In genomic region chr4:121003611-121004091, GRCm38 (mm10) we compare ENCODE assay signal across 9 mouse cellular contexts. TPM values are rescaled to one million over a fixed set of nuclear protein-coding genes. Genes with fewer than 3 reads are reported as not detected.
DNase-seq lines count a peak whose midpoint lies in the region; ATAC-seq lines count a peak whose summit lies in the region.
"Had no signal": no experiment of that assay in that cellular context is flagged by ENCODE, and none has a peak within 500 bp of the region (broad histone marks: within the 10 kb centered on the region; RNA-seq: fewer than 3 reads in every experiment).

No protein-coding gene starts in this region.

- peak; percentile 80 for ATAC-seq in kidney, embryonic 14.5 days (ENCODE audit: low FRiP score, low TSS enrichment)
- ATAC-seq in hindbrain, embryonic 13.5 days (ENCODE audit: low FRiP score) = peak; percentile 71
- peak; percentile 78; the same call in 1 of the 2 replicates for ATAC-seq in midbrain, embryonic 14.5 days (ENCODE audit: low FRiP score, low TSS enrichment)

- intact Hi-C loops in left cerebral cortex, postnatal 4 days (cut with DNase I) = no loop called here

- H3K4me1 ChIP-seq in kidney, embryonic 14.5 days (ENCODE audit: control insufficient read depth, insufficient read depth, low read length) = peaks cover 13% of the 10 kb centered on the region
- peaks cover 34% of the 10 kb centered on the region for H3K4me1 ChIP-seq in hindbrain, embryonic 13.5 days (replicated peaks)
- H3K4me1 ChIP-seq in midbrain, embryonic 14.5 days (ENCODE audit: control insufficient read depth, insufficient read depth, low read length) = peaks cover 35% of the 10 kb centered on the region

- H3K27me3 ChIP-seq in kidney, embryonic 14.5 days (ENCODE audit: control insufficient read depth, insufficient read depth, low read length) = no peaks in the 10 kb centered on the region
- H3K27me3 ChIP-seq in hindbrain, embryonic 13.5 days = no peaks in the 10 kb centered on the region
- no peaks in the 10 kb centered on the region for H3K27me3 ChIP-seq in midbrain, embryonic 14.5 days (ENCODE audit: control insufficient read depth, insufficient read depth, low read length)

- H3K9ac ChIP-seq in kidney, embryonic 14.5 days (ENCODE audit: low read depth, low read length) = no peak overlapping the region
- no peak overlapping the region; the same call in 1 of the 2 replicates for H3K9ac ChIP-seq in hindbrain, embryonic 13.5 days
- 0 out of 2 replicates have a peak overlapping the region, but pooled peaks have one; percentile 9 for H3K9ac ChIP-seq in midbrain, embryonic 14.5 days (replicated peaks; ENCODE audit: low read length)

- H3K4me3 ChIP-seq in kidney, embryonic 14.5 days (ENCODE audit: low read length) = no peak overlapping the region
- no peak overlapping the region for H3K4me3 ChIP-seq in hindbrain, embryonic 13.5 days
- H3K4me3 ChIP-seq in midbrain, embryonic 14.5 days (replicated peaks; ENCODE audit: low read depth, low read length) = no peak overlapping the region

- no peak for DNase-seq in kidney, postnatal 14 days
- peak; percentile 53 for DNase-seq in embryo, embryonic 10 days (ENCODE audit: low spot score)
- DNase-seq in midbrain, embryonic 14.5 days = peak; percentile 83
- DNase-seq in right cerebral cortex, postnatal 4 days = no peak
- DNase-seq in frontal cortex, postnatal 25 days (ENCODE audit: low spot score in 2 of 2) = no peak
- DNase-seq in left cerebral cortex, postnatal 4 days = no peak

- H3K36me3 ChIP-seq in kidney, embryonic 14.5 days (ENCODE audit: control insufficient read depth, insufficient read depth, low read length) = no peaks in the 10 kb centered on the region
- no peaks in the 10 kb centered on the region for H3K36me3 ChIP-seq in hindbrain, embryonic 13.5 days
- no peaks in the 10 kb centered on the region for H3K36me3 ChIP-seq in midbrain, embryonic 14.5 days (ENCODE audit: control insufficient read depth, insufficient read depth, low read length)

- H3K27ac ChIP-seq in kidney, embryonic 14.5 days (ENCODE audit: low read depth, low read length) = peak overlapping the region; percentile 64; the same call in 1 of the 2 replicates
- peak overlapping the region; percentile 92 for H3K27ac ChIP-seq in hindbrain, embryonic 13.5 days
- H3K27ac ChIP-seq in midbrain, embryonic 14.5 days (replicated peaks; ENCODE audit: low read depth, low read length) = peak overlapping the region; percentile 79

- H3K4me2 ChIP-seq in kidney, embryonic 14.5 days (replicated peaks; ENCODE audit: low read depth, low read length) = no peak overlapping the region
- peak overlapping the region; percentile 29 for H3K4me2 ChIP-seq in hindbrain, embryonic 13.5 days
- peak overlapping the region; percentile 32 for H3K4me2 ChIP-seq in midbrain, embryonic 14.5 days (ENCODE audit: low read length)

- 16% methylated on average over 3 of the region's 3 CpGs for WGBS in kidney, embryonic 14.5 days
- WGBS in hindbrain, embryonic 13.5 days = 13% methylated on average over 3 of the region's 3 CpGs
- whole genome bisulfite sequencing in midbrain, embryonic 14.5 days = 7% methylated on average over 3 of the region's 3 CpGs

- H3K9me3 ChIP-seq in kidney, embryonic 14.5 days (ENCODE audit: control insufficient read depth, low read length) = no peaks in the 10 kb centered on the region
- H3K9me3 ChIP-seq in hindbrain, embryonic 13.5 days = no peaks in the 10 kb centered on the region
- H3K9me3 ChIP-seq in midbrain, embryonic 14.5 days (ENCODE audit: control insufficient read depth, low read length) = no peaks in the 10 kb centered on the region
- H3K9me3 ChIP-seq: G1E had no signal

RNA-seq across cellular contexts. Expression of gene Smap2, which starts 13.4 kb away (rescaled TPM):
- 13.5 and 20.2 TPM in 2 replicates for polyA plus RNA-seq in kidney, embryonic 14.5 days (2014; fragmentation: Nextera tagmentation; extraction: Ambion mirVana)
- polyA plus RNA-seq in hindbrain, embryonic 13.5 days (2015; fragmentation: Nextera tagmentation; extraction: Ambion mirVana) = 36.7 and 36.8 TPM in 2 replicates
- polyA plus RNA-seq in midbrain, embryonic 14.5 days (2014; fragmentation: Nextera tagmentation; extraction: Ambion mirVana) = 47.5 and 52.0 TPM in 2 replicates
- total RNA-seq in left cerebral cortex, postnatal 4 days (2021) = 100 to 1,000 TPM; 124 to 128 TPM

RNA-seq across cellular contexts. Expression of gene Col9a2, which starts 35.5 kb away (rescaled TPM):
- polyA plus RNA-seq in kidney, embryonic 14.5 days (2014; fragmentation: Nextera tagmentation; extraction: Ambion mirVana) = 1.7 and 3.2 TPM in 2 replicates
- polyA plus RNA-seq in hindbrain, embryonic 13.5 days (2015; fragmentation: Nextera tagmentation; extraction: Ambion mirVana) = 12.9 and 14.4 TPM in 2 replicates
- polyA plus RNA-seq in midbrain, embryonic 14.5 days (2014; fragmentation: Nextera tagmentation; extraction: Ambion mirVana) = 8.3 and 10.9 TPM in 2 replicates
- total RNA-seq in left cerebral cortex, postnatal 4 days (2021) = 10 to 100 TPM; 11.0 to 12.1 TPM
- total RNA-seq: G1E had no signal
- polyA plus RNA-seq: G1E had no signal

RNA-seq across cellular contexts. Expression of gene Zfp69, which starts 52.2 kb away (rescaled TPM):
- 9.0 and 9.9 TPM in 2 replicates for polyA plus RNA-seq in kidney, embryonic 14.5 days (2014; fragmentation: Nextera tagmentation; extraction: Ambion mirVana)
- 9.1 and 9.8 TPM in 2 replicates for polyA plus RNA-seq in hindbrain, embryonic 13.5 days (2015; fragmentation: Nextera tagmentation; extraction: Ambion mirVana)
- 6.4 and 6.6 TPM in 2 replicates for polyA plus RNA-seq in midbrain, embryonic 14.5 days (2014; fragmentation: Nextera tagmentation; extraction: Ambion mirVana)
- 1 to 10 TPM; 4.0 to 4.1 TPM for total RNA-seq in left cerebral cortex, postnatal 4 days (2021)

Comparison
In these comparisons a context has a peak if more than half of its experiments do, and no peak if none do; other contexts are left out.
1. DNase-seq: peak in embryo, embryonic 10 days (single experiment) and midbrain, embryonic 14.5 days (single experiment); none in kidney, postnatal 14 days (single experiment), right cerebral cortex, postnatal 4 days (single experiment), frontal cortex, postnatal 25 days (0 of 2) and left cerebral cortex, postnatal 4 days (single experiment).
2. Peak in every context shown above with its lines, with median percentiles within 50 percentile points of each other: ATAC-seq and H3K27ac ChIP-seq.